Mouse (Mus musculus) cortical plate, adult 2 months (tissue): Measurements from ENCODE around the gene Ddn.

Source experiments
- CTCF ChIP-seq: fragments of 200-500 bp; IDR thresholded peaks from 2 replicates; pipeline ENCODE4 v1.5.1; 2011; ENCODE audit warnings: mild to moderate bottlenecking, control low read depth, low read length; ENCODE audit not compliant: insufficient read depth; ENCODE audit errors: extremely low read depth
- POLR2A ChIP-seq: fragments of 200-500 bp; IDR thresholded peaks from 2 replicates; pipeline ENCODE4 v1.6.1; 2011; ENCODE audit warnings: mild to moderate bottlenecking, low read length, control low read depth; ENCODE audit not compliant: insufficient read depth; ENCODE audit errors: extremely low read depth

GRCm38 (mm10) chr15:98789661-98790535 is 19.4 kb downstream of the Ddn start, which contains the start of gene Wnt1:
- TF ChIP-seq POLR2A (no peak), CTCF (0 out of 2 replicates have a peak, but pooled peaks have one; percentile 16)
